Mouse (Mus musculus) mesoderm, embryonic 11.5 days (tissue): ENCODE data around the gene Cldn34c3.
"Not testable (repeated sequence)": the region's sequence is repeated elsewhere in the genome, so short reads cannot be mapped to it uniquely, and the experiment has no call there.

Experiments
- DNase-seq: peaks from one replicate; pipeline ENCODE4 v3.0.0-alpha.2; 2012; ENCODE audit warnings: low read depth, low spot score

Cldn34c3 gene

DNA sequence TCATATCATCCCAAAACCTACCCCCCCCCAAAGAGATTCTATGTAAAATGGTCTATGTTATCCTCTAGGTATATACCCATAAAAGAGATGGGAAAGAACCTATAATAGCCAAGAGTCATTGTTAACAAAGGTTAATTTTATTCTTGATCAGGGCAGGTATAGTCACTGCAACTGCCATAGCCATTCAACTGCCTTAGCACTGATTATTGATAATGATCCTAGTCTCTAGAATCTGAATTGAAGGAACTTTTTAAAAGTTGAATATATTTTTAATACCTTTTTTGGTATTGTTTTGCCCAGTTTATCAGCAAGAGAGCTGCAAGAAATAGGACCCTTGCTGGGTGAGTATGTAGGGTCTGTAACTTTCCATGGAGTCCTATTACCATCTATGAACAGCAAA is at the start of gene Cldn34c3:
Cldn34c3 (plus strand) TSS at position 301 of the 400 bp plus-strand sequence.
- DNase-seq, result not testable (repeated sequence)
